Comparison of ENCODE assay signal across 26 mouse cellular contexts in the genomic region with DNA sequence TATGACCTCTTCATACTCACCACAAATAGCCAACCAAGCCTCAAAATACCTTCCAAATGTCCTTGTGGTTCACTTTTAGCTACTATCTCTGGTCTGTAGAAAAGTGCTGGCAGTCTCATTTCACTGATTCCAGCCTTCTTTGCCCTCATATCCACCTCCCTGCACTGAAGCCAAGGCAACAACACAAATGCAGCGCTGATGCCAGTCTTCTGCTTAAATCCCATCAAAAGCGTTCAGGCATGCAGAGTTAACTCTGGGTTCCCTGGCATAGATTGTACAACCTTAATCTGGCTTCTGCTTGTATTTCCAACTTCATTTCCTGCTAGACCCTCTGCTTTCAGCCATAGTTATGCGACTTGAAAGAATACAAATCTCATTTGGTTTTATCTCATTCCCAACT.
"Had no signal": no experiment of that assay in that cellular context is flagged by ENCODE, and none has a peak within 500 bp of the region (broad histone marks: within the 10 kb centered on the region; RNA-seq: fewer than 3 reads in every experiment).

No protein-coding gene starts in this region.

- H3K4me3 ChIP-seq: heart, adult 2 months; heart, embryonic 13.5 days; heart, embryonic 15.5 days; hindbrain, embryonic 12.5 days; layer of hippocampus, adult 2 months; left cerebral cortex, adult 2 months; limb, embryonic 10.5 days; limb, embryonic 12.5 days; liver, embryonic 13.5 days; liver, embryonic 15.5 days had no signal

- H3K27ac ChIP-seq: heart, adult 2 months; heart, embryonic 13.5 days; heart, embryonic 15.5 days; hindbrain, embryonic 12.5 days; hindbrain, embryonic 14.5 days; layer of hippocampus, adult 2 months; left cerebral cortex, adult 2 months; limb, embryonic 10.5 days; limb, embryonic 12.5 days; liver, embryonic 13.5 days; liver, embryonic 15.5 days had no signal

- H3K9ac ChIP-seq: heart, embryonic 13.5 days; heart, embryonic 15.5 days; hindbrain, embryonic 12.5 days; hindbrain, embryonic 14.5 days; limb, embryonic 12.5 days; liver, embryonic 13.5 days; liver, embryonic 15.5 days had no signal

- DNase-seq: gastrocnemius, postnatal 14 days; gastrocnemius, postnatal 36 days; heart, adult 11 months; heart, adult 2 months; heart, postnatal 14 days; heart, postnatal 36 days; kidney, adult 18-20 months; kidney, adult 8-10 months; kidney, postnatal 10 days; kidney, postnatal 25 days; kidney, postnatal 4 days; liver; liver, embryonic 13.5 days had no signal

- H3K27me3 ChIP-seq: heart, embryonic 13.5 days; heart, embryonic 15.5 days; hindbrain, embryonic 12.5 days; limb, embryonic 12.5 days; liver, embryonic 13.5 days; liver, embryonic 15.5 days had no signal

- H3K4me1 ChIP-seq: heart, embryonic 13.5 days; heart, embryonic 15.5 days; hindbrain, embryonic 12.5 days; limb, embryonic 10.5 days; limb, embryonic 12.5 days; liver, embryonic 13.5 days; liver, embryonic 15.5 days had no signal

- H3K9me3 ChIP-seq: heart, embryonic 13.5 days; heart, embryonic 15.5 days; hindbrain, embryonic 12.5 days; limb, embryonic 10.5 days; limb, embryonic 12.5 days; liver, embryonic 13.5 days; liver, embryonic 15.5 days had no signal

- H3K36me3 ChIP-seq: heart, embryonic 13.5 days; heart, embryonic 15.5 days; hindbrain, embryonic 12.5 days; limb, embryonic 10.5 days; limb, embryonic 12.5 days; liver, embryonic 13.5 days; liver, embryonic 15.5 days had no signal

- H3K4me2 ChIP-seq: heart, embryonic 11.5 days; heart, embryonic 13.5 days; heart, embryonic 15.5 days; hindbrain, embryonic 12.5 days; hindbrain, embryonic 14.5 days; limb, embryonic 12.5 days; liver, embryonic 11.5 days; liver, embryonic 13.5 days; liver, embryonic 15.5 days had no signal

- ATAC-seq: hindbrain, embryonic 16.5 days; intestine, embryonic 16.5 days had no signal
